Mouse (Mus musculus): ENCODE measurements around the gene Gm44511.

DNA sequence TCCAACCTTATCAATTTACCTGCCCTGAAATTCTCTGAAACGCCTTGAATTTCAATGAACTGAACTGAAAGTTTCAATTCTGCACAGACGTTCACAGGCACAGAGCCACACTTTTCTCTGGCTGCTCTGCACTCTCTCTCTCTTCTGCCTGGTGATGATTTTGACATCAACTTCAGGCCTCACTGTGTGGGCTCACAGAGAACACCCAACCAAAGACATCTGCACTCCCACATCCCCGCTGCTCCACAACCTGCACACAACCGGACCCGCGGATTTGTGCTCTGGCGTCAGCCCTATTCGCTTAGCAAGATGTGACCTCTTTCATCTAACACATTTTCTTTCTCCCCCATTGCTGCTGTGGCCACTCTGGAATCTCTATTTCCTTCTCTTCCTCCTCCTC lies 18.0 kb upstream of the Gm44511 start:
- TF ChIP-seq CTCF (IDR thresholded peaks at IDR 0.05; ENCODE audit: control insufficient read depth, insufficient read depth, insufficient replicate concordance, low read depth, low read length) (no peak), POLR2A (IDR thresholded peaks at IDR 0.05; ENCODE audit: control insufficient read depth, low read depth, low read length) (no peak)

Measured in testis, adult 2 months (tissue).